Mouse (Mus musculus) adrenal gland, adult 18-20 months (tissue): ENCODE data around the gene Akap13. TPM values are rescaled to one million over a fixed set of nuclear protein-coding genes. Genes with fewer than 3 reads are reported as not detected.

Source experiments
- DNase-seq, 2 experiments: peaks; one replicate each; pipeline ENCODE4 v3.0.0; 2021 to 2022; ENCODE audit warnings: low spot score in 2 of 2
- total RNA-seq, 2 experiments: library from RNA; stranded (reverse); gene quantifications; 1 replicate in 1 of 2; 2 replicates in 1 of 2; pipeline ENCODE4 v1.2.3; 2021

Gene Akap13
- total RNA-seq, 2 experiments from 2014 or later: 72.4 to 79.4 TPM

- no peak for DNase-seq
Observed at GRCm38 (mm10) chr7:75656297-75656852, 201.0 kb downstream of the Akap13 start.

- DNase-seq: no peak
Observed at GRCm38 (mm10) chr7:75656896-75657295, 201.6 kb downstream of the Akap13 start.

- DNase-seq: no peak
Observed at GRCm38 (mm10) chr7:75664455-75664854, 209.1 kb downstream of the Akap13 start.

- no peak for DNase-seq
Observed at GRCm38 (mm10) chr7:75666982-75667381, 211.6 kb downstream of the Akap13 start.

GRCm38 (mm10) chr7:75667531-75667930 is 212.2 kb downstream of the Akap13 start:
- no peak for DNase-seq

GRCm38 (mm10) chr7:75668396-75668795 is 213.1 kb downstream of the Akap13 start:
- DNase-seq: no peak

- DNase-seq: no peak
Observed at GRCm38 (mm10) chr7:75669416-75669815, 214.1 kb downstream of the Akap13 start.

- no peak for DNase-seq
Observed at GRCm38 (mm10) chr7:75679631-75680030, 224.3 kb downstream of the Akap13 start.

- no peak for DNase-seq
Observed at GRCm38 (mm10) chr7:75682901-75683300, 227.6 kb downstream of the Akap13 start.

- no peak for DNase-seq
Observed at GRCm38 (mm10) chr7:75683410-75683809, 228.1 kb downstream of the Akap13 start.

- no peak for DNase-seq
Observed at GRCm38 (mm10) chr7:75684976-75685375, 229.6 kb downstream of the Akap13 start.

GRCm38 (mm10) chr7:75686046-75686826 is 230.9 kb downstream of the Akap13 start:
- DNase-seq: no peak

- DNase-seq: no peak
Observed at GRCm38 (mm10) chr7:75686827-75687164, 231.5 kb downstream of the Akap13 start.

GRCm38 (mm10) chr7:75688144-75688543 is 232.8 kb downstream of the Akap13 start:
- DNase-seq: no peak

- no peak for DNase-seq
Observed at GRCm38 (mm10) chr7:75694777-75695176, 239.4 kb downstream of the Akap13 start.

GRCm38 (mm10) chr7:75699836-75700235 is 244.5 kb downstream of the Akap13 start:
- no peak for DNase-seq

- no peak for DNase-seq
Observed at GRCm38 (mm10) chr7:75700771-75701345, 245.5 kb downstream of the Akap13 start.

GRCm38 (mm10) chr7:75701761-75702160 is 246.4 kb downstream of the Akap13 start:
- no peak for DNase-seq

GRCm38 (mm10) chr7:75702368-75702767 is 247.0 kb downstream of the Akap13 start:
- DNase-seq: no peak

- no peak for DNase-seq
Observed at GRCm38 (mm10) chr7:75702966-75703645, 247.8 kb downstream of the Akap13 start.

GRCm38 (mm10) chr7:75704862-75705261 is 249.5 kb downstream of the Akap13 start:
- no peak for DNase-seq

- DNase-seq: no peak
Observed at GRCm38 (mm10) chr7:75709936-75710335, 254.6 kb downstream of the Akap13 start.
